Mouse (Mus musculus) NIH3T3 (cell line): ENCODE data around the gene Nhp2.

Source experiments
- DNase-seq: peaks from one replicate; pipeline ENCODE4 v3.0.0-alpha.2; 2012; ENCODE audit warnings: low read depth

Gene Nhp2

DNA sequence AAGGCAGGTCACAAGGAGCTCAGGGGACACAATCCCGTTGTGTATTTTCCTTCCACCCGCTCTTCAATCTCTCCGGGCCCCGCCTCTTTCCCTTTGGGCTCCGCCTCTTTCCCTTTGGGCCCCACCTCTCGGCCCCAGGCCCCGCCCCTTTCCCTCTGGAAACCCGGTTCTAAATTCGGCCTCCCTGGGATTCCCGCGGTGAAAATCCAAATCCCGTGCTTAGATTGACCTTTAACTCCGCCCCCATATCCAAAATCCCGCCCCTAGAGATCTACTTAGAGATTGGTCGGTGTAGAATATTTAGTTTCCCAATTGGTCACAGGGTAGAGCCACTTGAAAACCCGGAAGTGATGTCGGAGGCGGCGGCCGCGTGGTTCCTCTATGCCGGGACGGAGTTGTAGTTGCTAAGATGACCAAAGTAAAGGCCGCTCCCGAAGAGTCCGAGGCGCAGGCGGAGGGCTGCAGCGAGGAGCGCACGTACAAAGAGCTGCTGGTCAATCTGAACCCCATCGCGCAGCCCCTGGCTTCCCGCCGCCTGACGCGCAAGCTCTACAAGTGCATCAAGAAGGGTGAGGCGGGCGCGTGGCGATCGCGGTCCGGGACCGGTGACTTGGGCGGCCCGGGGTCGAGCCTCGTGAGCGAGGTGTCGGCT, at the start of gene Nhp2:
Nhp2 (plus strand) TSS at position 327 of the 652 bp plus-strand sequence.
- DNase-seq, result peak; percentile 99

DNA sequence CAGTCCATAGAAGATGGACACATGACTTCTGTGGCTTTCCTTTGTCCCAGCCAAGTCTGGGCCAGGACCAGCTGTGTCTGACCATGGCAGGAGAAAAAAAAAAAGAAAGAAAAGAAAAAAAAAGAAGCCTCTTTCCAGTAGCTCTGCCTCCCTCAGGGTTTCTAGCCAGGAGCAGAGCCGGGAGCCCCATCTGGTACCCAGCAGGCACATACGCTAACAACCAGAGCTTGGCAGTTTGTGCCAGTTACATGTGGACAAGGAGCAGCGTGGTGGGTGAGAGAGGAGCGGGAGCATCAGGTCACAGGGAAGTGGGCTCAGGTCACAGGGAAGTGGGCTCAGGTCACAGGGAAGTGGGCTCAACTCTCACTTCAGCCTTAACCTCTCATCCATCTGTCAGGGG, 43.1 kb upstream of the Nhp2 start:
- no peak for DNase-seq

DNA sequence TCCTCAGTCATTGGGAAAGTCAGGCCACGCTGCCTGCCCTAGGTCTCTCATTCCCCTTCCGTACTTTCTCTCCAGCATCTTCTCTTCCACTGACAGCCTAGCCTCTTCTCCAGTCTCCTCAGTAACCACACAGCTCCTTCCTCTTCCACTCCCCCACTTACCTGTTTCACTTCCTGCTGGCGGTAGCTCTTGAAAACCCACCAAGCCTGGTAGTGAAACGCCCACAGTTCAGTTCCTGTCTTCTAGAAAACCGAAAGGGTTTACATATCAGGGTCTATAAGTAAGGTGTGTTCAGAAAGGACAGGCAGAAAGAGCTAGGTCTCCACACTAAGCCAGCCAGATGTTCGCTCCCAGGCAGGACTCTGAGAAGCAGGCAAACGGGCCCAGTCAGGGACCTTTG, 41.9 kb upstream of the Nhp2 start:
- no peak for DNase-seq

DNA sequence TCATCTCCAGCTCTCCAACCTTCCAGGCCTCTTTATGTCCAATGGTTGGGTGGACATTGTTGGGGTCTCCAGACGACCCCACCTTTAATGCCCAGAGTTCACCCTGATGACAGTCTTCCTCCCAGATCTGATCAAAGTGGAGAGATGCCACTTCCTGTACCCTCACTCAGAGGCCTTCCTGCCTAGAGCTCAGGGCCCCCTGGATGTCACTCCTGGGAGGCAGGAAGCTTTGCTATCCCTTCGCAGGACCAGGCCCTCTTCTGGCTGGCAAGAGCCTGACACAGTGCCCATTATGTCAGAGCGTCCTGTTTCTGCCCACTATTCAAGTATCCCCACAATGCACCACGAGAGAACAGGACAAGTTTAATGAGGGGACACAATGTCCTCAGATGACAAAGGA, 40.5 kb upstream of the Nhp2 start:
- DNase-seq, result no peak

DNA sequence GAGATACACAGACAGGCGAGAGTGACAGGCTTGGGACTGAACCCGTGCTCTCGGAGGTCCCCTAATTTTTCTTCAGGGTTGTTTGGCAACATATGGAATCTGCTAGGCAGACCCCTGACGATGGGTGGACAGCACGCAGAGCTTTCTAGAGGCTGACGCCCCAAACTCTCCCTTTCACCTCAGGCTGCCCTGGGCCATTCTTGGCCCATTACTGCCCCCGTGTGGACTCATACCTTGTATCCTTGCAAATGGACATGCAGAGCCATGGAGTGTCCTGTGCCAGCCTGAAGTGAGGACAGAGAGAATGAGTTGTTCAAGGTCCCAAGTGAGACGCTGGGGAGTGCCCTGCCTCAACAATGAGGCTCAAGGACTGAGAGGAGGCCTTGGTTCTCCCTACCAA, 36.8 kb upstream of the Nhp2 start:
- peak; percentile 81 for DNase-seq

DNA sequence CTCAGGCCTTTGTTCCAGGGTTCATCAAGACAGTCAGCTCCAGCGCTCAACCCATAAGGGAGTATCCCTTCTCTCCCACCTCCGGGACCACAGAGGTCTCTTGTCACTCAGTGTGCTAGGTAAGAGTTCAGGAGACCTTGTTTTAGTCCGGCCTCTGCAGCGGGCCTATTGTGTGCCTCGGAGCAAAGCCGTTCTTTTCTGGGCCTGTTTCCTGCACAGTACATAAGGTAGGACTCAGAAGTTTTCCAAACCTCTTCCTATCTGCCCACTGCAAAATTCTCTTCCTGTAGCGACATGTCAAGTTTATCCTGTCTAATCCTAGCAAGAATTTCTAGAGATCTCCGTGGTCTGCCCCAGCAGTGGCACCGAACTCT, 35.5 kb upstream of the Nhp2 start:
- DNase-seq, result no peak

DNA sequence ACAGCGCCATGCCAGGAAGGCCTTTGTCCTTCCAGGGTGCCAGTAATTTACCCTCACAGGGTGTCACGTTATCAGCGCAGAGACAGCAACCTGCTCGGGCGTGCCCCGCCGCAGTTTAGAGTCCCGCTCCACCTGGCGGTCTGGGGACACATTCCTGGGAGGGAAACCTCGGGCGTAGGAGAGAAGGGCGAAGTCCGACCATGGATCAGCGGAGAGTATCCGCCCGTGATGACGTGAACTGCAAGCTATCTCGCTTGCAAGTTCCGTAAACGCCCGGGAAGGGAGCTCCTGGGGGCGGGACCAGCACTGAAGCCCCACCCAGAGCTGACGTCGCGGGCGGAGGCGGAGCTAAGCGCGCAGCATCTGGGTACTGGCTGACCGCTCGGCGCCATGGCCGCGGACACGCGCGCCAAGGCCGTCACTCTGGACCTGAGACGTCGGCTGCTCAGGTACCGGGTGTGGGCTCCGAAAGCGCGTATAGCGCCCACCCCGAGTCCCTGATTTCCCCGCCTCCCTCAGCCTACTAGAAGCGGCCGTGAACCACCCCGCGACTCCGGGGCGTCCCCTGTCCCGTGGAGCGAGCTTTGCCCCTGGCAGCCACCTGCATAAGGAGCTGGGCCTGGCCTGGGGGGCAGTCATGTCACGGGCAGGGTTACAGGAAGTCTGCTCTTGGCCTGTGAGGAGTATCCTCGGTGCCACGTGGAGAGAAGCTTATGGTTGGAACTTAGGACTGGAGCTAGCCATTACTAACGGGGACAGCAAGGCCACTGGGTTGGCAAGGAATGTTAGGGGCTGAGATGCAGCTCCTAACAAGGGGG, 34.9 kb upstream of the Nhp2 start, which contains the start of gene Phykpl:
Phykpl (plus strand) TSS at position 327 of the 818 bp plus-strand sequence.
- DNase-seq, result peak; percentile 99

DNA sequence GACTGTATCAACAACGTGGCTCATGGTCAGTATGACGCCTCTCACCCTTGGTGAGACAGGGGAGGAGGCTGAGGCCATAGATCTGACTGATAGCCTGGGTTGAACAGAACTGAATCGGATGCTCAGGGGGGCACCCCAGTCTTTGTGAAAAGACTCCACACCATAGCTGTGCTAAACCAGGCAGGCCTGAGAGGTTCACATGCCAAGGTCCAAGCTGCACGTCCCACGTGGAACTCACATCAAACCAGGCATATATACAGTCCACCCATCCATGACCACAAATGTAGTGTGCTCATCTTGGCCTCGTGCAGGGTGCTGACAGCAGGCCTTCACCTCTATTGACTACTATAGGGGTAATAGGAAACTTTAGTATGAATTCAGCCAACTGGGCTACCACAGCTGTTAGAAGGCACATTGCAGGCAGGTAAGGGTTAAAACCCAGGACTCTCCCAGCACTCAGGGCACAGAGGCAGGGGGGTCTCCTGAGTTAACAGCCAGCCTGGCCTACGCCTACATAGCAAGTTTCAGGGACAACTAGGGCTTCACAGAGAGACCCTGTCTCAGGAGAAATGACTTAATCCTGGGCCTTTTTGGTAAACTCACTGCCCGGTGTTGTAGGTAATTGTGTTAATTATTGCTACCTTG, 33.8 kb upstream of the Nhp2 start:
- peak; percentile 27 for DNase-seq

DNA sequence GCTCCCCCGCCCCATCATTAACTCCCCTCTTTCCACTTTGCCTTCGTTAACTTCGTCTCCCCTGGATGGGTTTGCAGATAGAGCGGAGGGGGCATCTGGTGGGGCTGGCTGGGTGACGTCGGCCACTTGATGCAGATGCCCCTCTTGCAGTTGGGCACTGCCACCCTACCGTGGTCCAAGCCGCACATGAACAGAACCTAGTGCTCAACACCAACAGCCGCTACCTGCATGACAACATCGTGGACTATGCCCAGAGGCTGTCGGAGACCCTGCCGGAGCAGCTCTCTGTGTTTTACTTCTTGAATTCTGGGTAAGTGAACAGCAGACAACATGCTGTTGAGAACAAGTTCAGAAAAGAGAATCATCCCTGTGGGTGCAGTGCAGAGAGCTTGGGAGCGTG, 33.1 kb upstream of the Nhp2 start:
- DNase-seq, result no peak

DNA sequence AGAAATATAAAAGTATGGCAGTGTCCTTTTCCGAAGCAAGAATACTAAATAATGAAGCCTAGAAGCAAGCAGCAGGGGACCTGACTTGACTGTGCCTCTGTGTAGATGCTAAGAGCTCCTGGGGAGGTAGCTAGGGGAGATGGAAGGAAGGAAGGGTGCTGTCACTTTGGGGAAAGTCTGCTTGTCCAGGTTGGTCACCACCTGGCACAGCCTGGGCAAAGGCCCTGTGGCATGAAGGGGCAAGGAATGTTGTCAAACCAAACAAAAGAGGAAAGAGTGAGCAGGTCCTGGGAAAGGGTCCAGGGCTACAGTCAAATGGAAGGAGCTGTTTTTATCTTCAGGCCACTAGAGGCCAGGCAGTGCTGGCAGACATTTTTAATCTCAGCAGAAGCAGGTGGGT, 32.5 kb upstream of the Nhp2 start:
- no peak for DNase-seq

DNA sequence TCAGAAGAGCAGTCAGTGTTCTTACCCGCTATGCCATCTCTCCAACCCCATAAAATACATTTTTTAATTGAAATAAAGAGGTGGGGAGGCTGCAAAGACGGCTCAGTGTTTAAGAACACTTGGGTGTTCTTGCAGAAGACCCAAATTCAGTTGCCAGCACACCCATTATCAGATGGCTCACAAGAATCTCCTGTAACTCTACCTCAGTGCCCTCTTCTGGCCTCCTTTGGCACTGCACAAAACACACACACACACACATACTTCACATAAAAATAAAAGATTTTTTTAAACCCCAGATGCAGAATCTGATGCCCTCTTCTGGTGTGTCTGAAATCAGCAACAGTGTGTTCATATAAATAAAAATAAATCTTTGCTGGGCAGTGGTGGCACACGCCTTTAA, 30.7 kb upstream of the Nhp2 start:
- peak; percentile 28 for DNase-seq

DNA sequence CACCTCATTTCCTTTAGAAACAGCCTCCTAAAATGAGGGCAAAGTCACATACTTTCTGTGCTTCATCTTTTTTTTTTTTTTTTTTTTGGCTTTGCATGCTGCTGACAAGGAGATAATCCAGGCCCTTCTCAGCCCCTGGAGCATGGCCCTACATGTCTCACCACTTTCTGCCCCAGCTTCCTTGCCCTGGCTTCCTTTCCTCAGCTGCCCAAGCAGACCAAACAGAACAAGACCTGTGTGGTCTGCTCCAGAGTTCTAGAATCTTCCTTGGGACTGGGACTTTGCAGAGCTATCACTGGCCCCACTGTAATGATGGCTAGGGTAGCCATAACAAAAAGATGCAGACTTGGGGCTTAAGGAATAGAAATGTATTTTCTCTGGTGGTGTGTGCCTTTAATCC, 29.5 kb upstream of the Nhp2 start:
- no peak for DNase-seq

DNA sequence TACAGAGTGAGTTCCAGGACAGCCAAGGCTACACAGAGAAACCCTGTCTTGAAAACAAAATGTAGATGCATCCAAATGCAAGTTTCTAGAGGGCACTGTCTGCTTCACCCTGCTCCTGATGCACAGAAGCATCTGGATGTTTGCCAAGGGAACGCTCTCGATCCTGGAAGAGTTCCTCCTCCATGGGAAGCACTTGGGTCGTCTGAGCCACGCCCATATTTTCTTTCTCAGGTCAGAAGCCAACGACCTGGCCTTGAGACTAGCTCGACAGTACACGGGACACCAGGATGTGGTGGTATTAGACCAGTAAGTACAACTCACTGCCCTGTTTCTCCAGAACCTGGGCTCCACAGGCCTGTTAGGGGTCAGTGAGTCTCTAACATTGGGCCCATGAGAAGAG, 28.4 kb upstream of the Nhp2 start:
- no peak for DNase-seq

DNA sequence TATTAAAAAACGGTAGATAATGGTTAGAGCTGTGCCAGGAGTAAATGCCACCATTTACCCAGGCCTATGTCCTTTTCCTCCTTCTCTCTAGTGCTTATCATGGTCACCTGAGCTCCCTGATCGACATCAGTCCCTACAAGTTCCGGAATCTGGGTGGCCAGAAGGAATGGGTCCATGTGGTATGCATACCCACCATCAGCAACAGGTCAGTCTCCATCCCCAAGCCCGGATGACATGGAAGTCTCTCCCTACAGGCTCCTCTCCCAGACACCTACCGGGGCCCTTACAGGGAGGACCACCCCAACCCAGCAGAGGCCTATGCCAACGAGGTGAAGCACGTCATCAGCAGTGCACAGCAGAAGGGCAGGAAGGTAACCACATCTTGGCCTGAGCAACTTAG, 27.6 kb upstream of the Nhp2 start:
- DNase-seq, result no peak

DNA sequence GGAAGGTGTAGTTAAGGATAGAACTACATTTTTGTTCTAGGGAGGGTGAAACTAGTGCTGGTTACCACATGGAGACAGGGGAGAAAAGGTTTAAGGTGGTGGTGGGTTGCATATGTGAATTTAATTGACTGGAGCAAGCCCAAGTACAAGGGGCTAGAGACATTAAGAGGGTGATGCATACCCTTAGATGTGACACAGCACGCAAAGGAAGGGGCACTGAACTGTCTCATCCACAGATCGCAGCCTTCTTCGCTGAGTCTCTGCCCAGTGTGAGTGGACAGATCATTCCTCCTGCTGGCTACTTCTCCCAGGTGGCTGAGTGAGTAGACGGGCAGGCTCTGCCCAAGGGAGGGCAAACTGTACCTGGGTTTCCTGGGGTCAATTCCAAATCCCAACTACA, 26.2 kb upstream of the Nhp2 start:
- no peak for DNase-seq

DNA sequence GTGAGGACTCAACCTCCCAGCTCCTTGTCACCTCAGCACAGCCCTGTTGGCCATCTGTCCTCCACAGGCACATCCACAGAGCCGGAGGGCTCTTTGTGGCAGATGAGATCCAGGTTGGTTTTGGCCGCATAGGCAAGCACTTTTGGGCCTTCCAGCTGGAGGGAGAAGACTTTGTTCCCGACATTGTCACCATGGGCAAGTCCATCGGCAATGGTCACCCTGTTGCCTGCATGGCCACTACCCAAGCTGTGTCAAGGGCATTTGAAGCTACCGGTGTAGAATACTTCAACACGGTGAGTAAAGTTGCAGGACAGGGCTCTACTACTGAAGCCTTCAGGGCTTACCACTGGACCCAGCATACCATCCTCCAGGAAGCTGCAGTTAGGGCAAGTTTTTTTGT, 25.7 kb upstream of the Nhp2 start:
- DNase-seq, result no peak

DNA sequence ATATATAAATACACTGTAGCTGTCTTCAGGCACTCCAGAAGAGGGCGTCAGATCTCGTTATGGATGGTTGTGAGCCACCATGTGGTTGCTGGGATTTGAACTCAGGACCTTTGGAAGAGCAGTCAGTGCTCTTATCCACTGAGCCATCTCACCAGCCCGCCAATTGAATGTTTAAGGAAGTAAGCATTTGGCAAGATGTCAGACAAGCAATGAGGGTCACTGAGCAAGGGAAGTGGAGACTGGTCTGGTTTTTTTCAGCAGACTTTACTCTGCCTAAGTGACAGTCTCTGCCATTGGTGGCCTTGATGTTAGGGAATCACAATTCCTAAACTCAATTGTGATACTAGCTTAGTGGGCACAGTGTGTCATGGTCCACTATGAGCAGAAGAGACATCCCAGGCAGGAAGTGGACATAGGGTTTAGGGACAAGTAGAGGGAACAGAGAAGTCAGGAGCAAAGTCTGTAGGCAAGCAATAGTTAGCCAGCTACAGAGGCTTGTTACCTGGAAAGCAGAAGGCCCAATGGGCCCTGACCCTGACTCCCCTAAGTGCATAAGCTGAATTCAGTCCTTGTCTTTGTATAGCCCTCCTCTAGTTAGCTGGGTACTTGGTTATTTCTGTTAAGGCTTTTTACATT, 24.7 kb upstream of the Nhp2 start:
- no peak for DNase-seq

DNA sequence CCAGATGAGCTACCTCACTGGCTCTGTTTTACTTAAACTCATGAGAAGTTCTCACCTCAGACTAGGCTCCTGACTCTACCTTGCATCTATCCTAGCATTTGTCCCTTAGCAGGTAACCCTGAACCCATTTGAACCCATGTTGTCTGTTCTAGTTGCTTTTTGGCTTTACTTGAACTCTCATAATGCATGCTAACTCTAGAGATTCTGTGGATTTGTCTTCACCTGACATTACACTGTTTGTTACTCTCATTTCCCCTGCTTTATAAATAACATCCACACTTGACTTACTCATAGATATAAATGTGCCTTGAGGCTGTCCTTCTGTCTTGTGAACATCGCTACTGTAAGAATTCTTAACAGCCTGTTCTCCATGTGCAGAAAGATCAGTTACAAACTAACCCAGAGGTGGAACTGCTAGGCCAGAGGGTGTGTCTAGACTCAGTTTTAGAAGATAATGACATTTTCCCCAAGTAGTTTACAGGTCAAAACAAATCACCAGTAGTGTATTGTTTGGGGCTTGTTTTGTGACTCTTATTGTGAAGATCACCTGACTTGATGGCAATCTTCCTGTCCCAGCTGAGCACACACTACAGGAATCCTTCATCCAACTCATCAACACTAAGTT, 24.0 kb upstream of the Nhp2 start:
- DNase-seq, result no peak

DNA sequence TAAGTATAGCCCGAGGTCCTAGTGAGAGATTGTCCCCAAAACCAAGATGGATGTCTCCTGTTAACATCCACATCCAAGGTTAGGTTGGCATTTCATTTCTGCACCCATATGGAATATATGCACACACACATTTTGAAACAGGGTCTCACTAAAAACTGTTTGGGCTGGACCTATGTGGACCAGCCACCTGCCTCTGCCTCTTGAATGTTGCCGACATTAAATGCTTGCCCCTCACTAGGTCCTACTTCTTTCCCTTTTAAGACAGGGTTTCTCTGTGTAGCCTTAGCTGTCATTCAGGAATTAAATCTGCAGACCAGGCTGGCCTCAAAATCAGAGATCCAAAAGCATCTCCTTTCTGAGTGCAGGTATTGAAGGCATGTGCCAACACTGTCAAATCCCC, 22.0 kb upstream of the Nhp2 start:
- no peak for DNase-seq

DNA sequence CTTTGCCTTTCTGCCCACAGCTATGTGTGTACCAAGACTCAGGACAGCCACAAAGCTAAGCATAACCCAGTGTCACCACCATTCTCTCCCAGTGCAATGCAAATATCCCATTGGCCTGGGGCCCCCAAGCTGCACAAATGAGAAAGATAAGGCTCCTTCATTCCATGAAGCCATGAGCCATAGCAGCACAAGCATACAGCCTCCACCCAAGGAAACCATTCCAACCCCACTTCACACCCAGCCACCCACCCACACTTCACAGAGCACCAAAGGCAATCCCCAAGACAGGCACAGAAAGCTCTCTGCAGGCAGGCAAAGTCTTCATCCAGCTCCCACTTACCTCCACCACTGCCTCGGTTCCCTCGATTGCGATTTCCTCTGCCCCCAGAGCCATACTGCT, 17.3 kb upstream of the Nhp2 start:
- DNase-seq, result no peak

DNA sequence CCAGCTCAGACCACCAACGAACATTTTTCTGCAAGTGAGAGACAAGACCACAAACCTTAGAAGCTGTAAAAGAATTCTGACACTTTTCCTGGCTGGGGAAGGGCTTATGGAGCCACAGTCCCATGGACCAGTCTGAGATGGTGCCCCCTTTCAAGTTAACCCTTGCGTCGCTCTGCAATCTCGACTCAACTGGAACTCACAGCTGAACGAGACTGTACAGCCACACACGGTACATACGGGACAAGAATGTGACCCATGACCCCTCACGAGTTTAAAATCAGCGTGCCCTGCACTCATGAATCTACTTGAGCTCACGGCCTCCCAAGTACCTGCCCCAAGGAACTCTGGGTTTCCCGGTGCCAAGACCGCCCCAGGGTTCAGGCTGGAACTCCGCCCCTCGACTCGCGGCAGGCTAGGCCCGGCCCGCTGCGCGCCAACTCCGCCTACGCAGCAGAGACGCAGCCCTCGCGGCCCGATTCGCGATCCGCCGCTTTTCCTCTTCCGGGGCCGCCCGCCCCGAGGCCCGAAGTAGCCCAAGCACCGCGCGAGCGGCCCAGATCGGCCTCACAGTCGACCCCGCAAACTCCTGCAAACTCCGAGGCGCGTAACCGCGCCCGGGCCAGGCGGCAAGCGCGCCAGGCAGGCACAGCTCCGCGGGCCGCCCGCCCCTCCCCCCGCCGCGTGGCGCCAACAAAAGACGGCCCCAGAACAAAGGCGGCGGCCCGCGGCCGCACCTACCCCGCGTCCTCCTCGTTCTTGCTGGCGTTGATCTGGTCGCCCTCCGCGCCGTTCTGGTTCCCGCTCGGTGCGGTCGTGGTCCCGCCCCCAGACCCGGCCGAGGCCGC, 13.7 kb upstream of the Nhp2 start:
- peak; percentile 96 for DNase-seq
